Mouse (Mus musculus) megakaryocyte, embryonic 14.5 days (primary cell): Measurements from ENCODE around the gene Vmn1r212. TPM values are rescaled to one million over a fixed set of nuclear protein-coding genes. Genes with fewer than 3 reads are reported as not detected.
"Not testable (repeated sequence)": the region's sequence is repeated elsewhere in the genome, so short reads cannot be mapped to it uniquely, and the experiment has no call there.

Experiments
- H3K27me3 ChIP-seq: replicated peaks from 2 replicates; pipeline ENCODE3; 2012; ENCODE audit warnings: inconsistent platforms
- H3K36me3 ChIP-seq: replicated peaks from 2 replicates; pipeline ENCODE3; 2012; ENCODE audit warnings: low read length, inconsistent platforms, mixed read lengths
- H3K4me1 ChIP-seq: 2 replicates; pipeline ENCODE4 v1.6.1; 2012; ENCODE audit warnings: inconsistent platforms
- H3K4me3 ChIP-seq: replicated peaks from 2 replicates; pipeline ENCODE3; 2012; ENCODE audit warnings: moderate library complexity, mild to moderate bottlenecking, inconsistent platforms
- H3K9me3 ChIP-seq: 2 replicates; pipeline ENCODE4 v1.6.1; 2012; ENCODE audit warnings: inconsistent platforms
- FLI1 ChIP-seq: IDR thresholded peaks from 2 replicates; pipeline ENCODE4 v1.6.1; 2012; ENCODE audit warnings: low read length, inconsistent platforms, mixed read lengths
- GATA1 ChIP-seq: IDR thresholded peaks from 3 replicates; pipeline ENCODE4 v1.6.1; 2012; ENCODE audit warnings: mixed read lengths, low read length, inconsistent platforms, borderline replicate concordance
- polyA plus RNA-seq: library from polyadenylated mRNA; stranded (reverse); fragments of >175 nt; gene quantifications from 2 replicates; pipeline ENCODE4 v1.2.3, GENCODE M21; 2012; ENCODE audit warnings: low replicate concordance; ENCODE audit not compliant: insufficient read depth

The Vmn1r212 gene
- not detected in 2 replicates for polyA plus RNA-seq

DNA sequence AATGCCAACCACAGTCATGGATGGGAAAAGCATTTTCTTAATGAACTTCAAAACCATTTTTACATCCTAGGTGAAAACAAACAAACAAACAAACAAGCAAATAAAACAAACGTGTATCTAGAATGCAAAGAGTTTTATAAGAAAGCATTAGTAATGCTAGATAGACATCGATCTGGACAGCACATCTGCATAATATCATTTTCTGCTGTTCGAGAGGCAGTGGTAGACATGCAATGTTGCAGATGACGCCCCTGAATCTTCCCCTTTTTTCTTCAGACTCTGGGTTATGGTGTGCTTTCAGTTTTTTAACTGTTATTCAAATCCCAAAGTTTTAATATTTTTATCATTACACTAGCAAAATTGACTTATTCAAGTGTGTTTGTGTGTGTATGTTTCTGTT is at the start of gene Vmn1r212:
Gene Vmn1r212 (minus strand): TSS at position 101 of the 400 bp plus-strand sequence.
- no peaks in the 10 kb centered on the region for H3K4me1 ChIP-seq
- H3K36me3 ChIP-seq: no peaks in the 10 kb centered on the region
- peaks cover 5% of the 10 kb centered on the region; the same call in 1 of the 2 replicates for H3K9me3 ChIP-seq
- no peak for TF ChIP-seq GATA1
- no peak for TF ChIP-seq FLI1
- no peak within 1 kb of the TSS for H3K4me3 ChIP-seq
- no peaks in the 10 kb centered on the region for H3K27me3 ChIP-seq

DNA sequence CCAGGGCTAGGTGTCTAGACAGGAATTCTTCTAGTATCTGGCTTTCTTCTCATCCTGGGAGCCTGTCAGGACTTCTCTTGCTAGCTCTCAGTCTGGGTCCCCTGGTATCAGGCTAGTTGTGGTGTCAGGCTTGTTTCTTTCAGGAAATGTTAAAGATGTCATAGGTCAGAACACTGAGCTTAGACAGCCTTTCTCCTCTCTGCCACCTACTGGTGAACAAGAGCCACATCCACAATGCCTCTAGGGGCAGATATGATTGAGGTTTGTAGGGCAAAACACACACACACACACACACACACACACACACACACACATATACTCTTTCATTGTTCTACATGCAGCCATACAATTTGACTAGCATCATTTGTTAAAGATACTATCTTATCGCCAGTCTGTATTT is 4.7 kb downstream of the Vmn1r212 start:
- Histone ChIP-seq H3K4me3 (no peak overlapping the region), H3K9me3 (peaks cover 20% of the 10 kb centered on the region), H3K27me3 (no peaks in the 10 kb centered on the region), H3K4me1 (no peaks in the 10 kb centered on the region), H3K36me3 (no peaks in the 10 kb centered on the region)
- TF ChIP-seq FLI1: no peak
- TF ChIP-seq GATA1: no peak

DNA sequence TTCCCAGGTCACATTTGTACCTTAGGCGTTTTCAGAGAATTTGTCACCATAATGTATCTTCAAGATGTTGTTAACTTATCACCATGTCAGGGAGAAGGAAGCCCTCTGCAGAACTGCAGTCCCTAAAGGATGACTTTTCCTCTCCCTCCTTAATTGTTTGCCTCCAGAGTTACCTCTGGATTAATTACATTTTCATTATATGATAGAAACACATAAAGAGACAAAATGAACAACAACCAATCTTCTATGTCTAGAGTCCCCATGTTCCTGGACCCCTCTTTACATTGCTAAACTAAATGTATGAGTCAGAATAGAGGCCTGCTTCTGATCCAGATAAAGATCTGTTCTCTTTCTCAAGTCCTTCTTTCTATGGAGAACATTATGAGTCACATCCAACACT is 26.5 kb downstream of the Vmn1r212 start, which contains the start of gene Vmn1r211:
Gene Vmn1r211 (minus strand): TSS at position 101 of the 400 bp plus-strand sequence.
- no peak for TF ChIP-seq GATA1
- TF ChIP-seq FLI1: no peak
- Histone ChIP-seq H3K27me3 (no peaks in the 10 kb centered on the region), H3K4me3 (no peak within 1 kb of the TSS), H3K4me1 (no peaks in the 10 kb centered on the region), H3K9me3 (peaks cover 11% of the 10 kb centered on the region), H3K36me3 (no peaks in the 10 kb centered on the region)

DNA sequence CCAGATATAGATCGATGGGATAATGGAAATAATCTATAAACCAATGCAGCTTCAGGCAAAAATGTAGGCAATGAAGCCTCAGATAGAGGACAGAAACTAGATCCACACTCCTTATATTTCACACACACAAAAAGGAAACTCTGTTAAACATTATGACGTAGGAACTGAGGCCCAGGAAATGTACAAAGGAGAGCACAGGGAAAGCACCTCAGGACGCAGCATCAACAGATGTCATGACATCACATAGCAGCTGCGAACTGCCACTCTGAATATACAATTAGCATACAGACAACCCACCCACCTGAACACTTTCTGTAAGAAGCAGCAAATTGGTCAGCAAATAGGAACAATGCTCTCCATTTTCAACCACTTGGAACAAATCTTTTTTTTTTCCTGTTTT is 29.2 kb downstream of the Vmn1r212 start:
- TF ChIP-seq GATA1: no peak
- no peak for TF ChIP-seq FLI1
- no peaks in the 10 kb centered on the region for H3K36me3 ChIP-seq
- H3K27me3 ChIP-seq: no peaks in the 10 kb centered on the region
- 0 out of 2 replicates have a peak, but pooled peaks cover 4% of the 10 kb centered on the region for H3K9me3 ChIP-seq
- H3K4me1 ChIP-seq: no peaks in the 10 kb centered on the region
- no peak overlapping the region for H3K4me3 ChIP-seq

DNA sequence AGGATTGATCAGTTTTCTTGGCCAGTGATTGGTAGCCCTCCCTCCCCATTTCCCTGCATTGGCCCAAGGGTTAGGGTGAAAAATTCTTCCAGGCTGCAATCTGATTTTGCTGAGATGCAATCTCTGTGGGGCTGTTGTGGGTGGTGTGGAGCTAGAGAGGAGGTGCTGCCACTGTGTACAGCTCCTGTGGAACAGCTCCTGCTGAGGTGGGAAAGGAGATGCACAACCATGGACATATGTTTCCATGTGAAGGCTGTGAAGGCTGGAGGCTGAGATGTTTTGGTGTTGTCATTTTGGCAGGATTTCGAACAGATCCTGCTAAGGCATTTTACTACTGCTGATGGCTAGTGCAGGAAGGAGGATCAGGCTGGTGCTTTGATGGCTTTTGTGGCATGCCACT is 37.2 kb downstream of the Vmn1r212 start:
- H3K36me3 ChIP-seq: no peaks in the 10 kb centered on the region
- TF ChIP-seq GATA1 (no peak), FLI1 (no peak)
- no peaks in the 10 kb centered on the region for H3K4me1 ChIP-seq
- H3K9me3 ChIP-seq: peaks cover 2% of the 10 kb centered on the region; the same call in 1 of the 2 replicates
- H3K4me3 ChIP-seq: peak overlapping the region; percentile 21
- no peaks in the 10 kb centered on the region for H3K27me3 ChIP-seq

DNA sequence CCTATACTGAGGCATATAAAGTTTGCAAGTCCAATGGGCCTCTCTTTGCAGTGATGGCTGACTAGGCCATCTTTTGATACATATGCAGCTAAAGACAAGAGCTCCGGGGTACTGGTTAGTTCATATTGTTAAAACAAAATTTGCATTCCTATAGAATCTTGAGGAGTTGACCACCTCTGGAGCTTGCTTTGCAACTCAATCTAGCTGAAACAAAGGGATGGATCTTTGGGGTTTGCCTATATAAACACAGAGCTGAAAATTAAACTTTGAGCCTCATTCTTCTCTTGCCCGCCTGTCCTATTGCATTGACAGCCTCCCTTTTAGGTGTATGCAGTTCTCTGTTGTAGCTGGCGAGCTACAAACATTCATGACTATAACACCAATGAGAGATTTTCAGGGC is 39.7 kb downstream of the Vmn1r212 start:
- not testable (repeated sequence) for H3K4me3 ChIP-seq, H3K9me3 ChIP-seq, H3K27me3 ChIP-seq, H3K36me3 ChIP-seq, H3K4me1 ChIP-seq

Other genes with a start within 250 kb of the Vmn1r212 start
- gene Vmn1r207-ps, start 154.6 kb downstream of the Vmn1r212 start, polyA plus RNA-seq: not detected in 2 replicates
- not detected in 2 replicates for gene Vmn1r208, start 106.8 kb downstream of the Vmn1r212 start, polyA plus RNA-seq
- 0.34 TPM in 1 of 2 replicates, not detected in the other for gene Vmn1r209, start 74.5 kb downstream of the Vmn1r212 start, polyA plus RNA-seq
- not detected in 2 replicates for gene Vmn1r210, start 52.9 kb downstream of the Vmn1r212 start, polyA plus RNA-seq
- not detected in 2 replicates for gene Vmn1r211, start 26.6 kb downstream of the Vmn1r212 start, polyA plus RNA-seq
- not detected in 2 replicates for gene Vmn1r213, start 123.5 kb upstream of the Vmn1r212 start, polyA plus RNA-seq
- not detected in 2 replicates for gene Vmn1r214, start 146.2 kb upstream of the Vmn1r212 start, polyA plus RNA-seq
- 5.8 TPM in 1 of 2 replicates, not detected in the other for gene Vmn1r215, start 183.8 kb upstream of the Vmn1r212 start, polyA plus RNA-seq
- gene Vmn1r217, start 234.0 kb upstream of the Vmn1r212 start, polyA plus RNA-seq: not detected in 2 replicates
- gene Vmn1r218, start 248.9 kb upstream of the Vmn1r212 start, polyA plus RNA-seq: not detected in 2 replicates